Mouse (Mus musculus) lung, adult 2 months (tissue): ENCODE data around the gene Malrd1.

ENCODE experiments used
- CTCF ChIP-seq: fragments of 200-500 bp; IDR thresholded peaks from 2 replicates; pipeline ENCODE4 v1.5.1; 2011; ENCODE audit warnings: mild to moderate bottlenecking, low read length, control low read depth; ENCODE audit not compliant: insufficient read depth
- POLR2A ChIP-seq: fragments of 200-500 bp; IDR thresholded peaks from 2 replicates; pipeline ENCODE4 v1.6.1; 2011; ENCODE audit warnings: low read depth, mild to moderate bottlenecking, control low read depth, low read length, borderline replicate concordance; ENCODE audit errors: extremely low read depth

DNA sequence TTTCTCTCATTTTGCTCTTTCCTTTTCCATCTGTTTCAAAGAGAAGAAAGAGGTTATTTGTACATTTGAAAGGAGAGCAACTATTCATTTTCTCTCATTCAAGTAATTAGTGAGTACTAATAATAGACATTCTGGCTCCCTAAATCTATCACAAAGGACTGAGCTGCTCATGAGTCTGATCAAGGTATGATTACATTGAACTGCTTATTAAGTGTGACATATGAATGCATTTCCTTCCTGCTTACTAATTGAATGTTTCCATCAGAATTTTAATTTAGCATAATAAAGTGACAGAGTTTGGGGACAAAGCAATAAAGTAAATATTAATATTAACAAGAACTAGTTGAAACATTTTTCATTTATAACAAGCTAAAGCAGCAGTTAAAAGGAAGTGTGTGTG is 405.6 kb downstream of the Malrd1 start:
- TF ChIP-seq CTCF = no peak
- TF ChIP-seq POLR2A = no peak
